Mouse (Mus musculus) testis, adult 2 months (tissue): Measurements from ENCODE around the gene Serp2.

Experiments used
- CTCF ChIP-seq: fragments of 200-500 bp; IDR thresholded peaks from 2 replicates; pipeline ENCODE4 v1.5.1; 2012; ENCODE audit warnings: low read depth, mild to moderate bottlenecking, inconsistent platforms, low read length, moderate library complexity; ENCODE audit not compliant: control insufficient read depth, insufficient read depth, insufficient replicate concordance
- POLR2A ChIP-seq: fragments of 200-500 bp; IDR thresholded peaks from 2 replicates; pipeline ENCODE4 v1.6.1; 2012; ENCODE audit warnings: low read depth, mild to moderate bottlenecking, inconsistent platforms, low read length, moderate library complexity; ENCODE audit not compliant: control insufficient read depth

GRCm38 (mm10) chr14:76559208-76559607 lies 2.5 kb upstream of the Serp2 start:
- TF ChIP-seq POLR2A, result no peak
- TF ChIP-seq CTCF, result no peak
